Mouse (Mus musculus): ENCODE measurements at regions not wholly inside any gene's neighbourhood (a gene's known extent, or its start where the extent isn't known, plus 50 kb on each side); places are given as distances from the start of the nearest gene placed in this dataset.

GRCm38 (mm10) chr15:72101730-72102129, 1732.6 kb upstream of the Gm6569 start:
- DNase-seq (ENCODE audit: low read depth) = no peak

- DNase-seq (ENCODE audit: low read depth) = no peak
Measured at GRCm38 (mm10) chr15:72105830-72106413, 1728.4 kb upstream of the Gm6569 start.

GRCm38 (mm10) chr15:72110520-72110919, 1723.8 kb upstream of the Gm6569 start:
- DNase-seq (ENCODE audit: low read depth) = no peak

GRCm38 (mm10) chr15:72116772-72117171, 1717.6 kb upstream of the Gm6569 start:
- DNase-seq (ENCODE audit: low read depth) = no peak

- DNase-seq (ENCODE audit: low read depth) = no peak
Measured at GRCm38 (mm10) chr15:72134226-72134625, 1700.1 kb upstream of the Gm6569 start.

GRCm38 (mm10) chr15:72135992-72136617, 1698.3 kb upstream of the Gm6569 start:
- no peak for DNase-seq (ENCODE audit: low read depth)

- DNase-seq (ENCODE audit: low read depth) = no peak
Measured at GRCm38 (mm10) chr15:72140122-72140521, 1694.2 kb upstream of the Gm6569 start.

GRCm38 (mm10) chr15:72150581-72150980, 1683.8 kb upstream of the Gm6569 start:
- DNase-seq (ENCODE audit: low read depth) = no peak

- DNase-seq (ENCODE audit: low read depth) = no peak
Measured at GRCm38 (mm10) chr15:72158505-72158904, 1675.9 kb upstream of the Gm6569 start.

- no peak for DNase-seq (ENCODE audit: low read depth)
Measured at GRCm38 (mm10) chr15:72200861-72201260, 1633.5 kb upstream of the Gm6569 start.

- DNase-seq (ENCODE audit: low read depth) = no peak
Measured at GRCm38 (mm10) chr15:72201791-72202190, 1632.6 kb upstream of the Gm6569 start.

- no peak for DNase-seq (ENCODE audit: low read depth)
Measured at GRCm38 (mm10) chr15:72205240-72205799, 1629.0 kb upstream of the Gm6569 start.

GRCm38 (mm10) chr15:72205950-72206349, 1628.4 kb upstream of the Gm6569 start:
- DNase-seq (ENCODE audit: low read depth) = peak; percentile 19

GRCm38 (mm10) chr15:72207589-72207988, 1626.8 kb upstream of the Gm6569 start:
- no peak for DNase-seq (ENCODE audit: low read depth)

- DNase-seq (ENCODE audit: low read depth) = no peak
Measured at GRCm38 (mm10) chr15:72208076-72208475, 1626.3 kb upstream of the Gm6569 start.

- no peak for DNase-seq (ENCODE audit: low read depth)
Measured at GRCm38 (mm10) chr15:72208973-72209372, 1625.4 kb upstream of the Gm6569 start.

- no peak for DNase-seq (ENCODE audit: low read depth)
Measured at GRCm38 (mm10) chr15:72217731-72218130, 1616.6 kb upstream of the Gm6569 start.

- no peak for DNase-seq (ENCODE audit: low read depth)
Measured at GRCm38 (mm10) chr15:72219985-72220384, 1614.4 kb upstream of the Gm6569 start.

- no peak for DNase-seq (ENCODE audit: low read depth)
Measured at GRCm38 (mm10) chr15:72220786-72221185, 1613.6 kb upstream of the Gm6569 start.

- no peak for DNase-seq (ENCODE audit: low read depth)
Measured at GRCm38 (mm10) chr15:72232355-72232754, 1602.0 kb upstream of the Gm6569 start.

GRCm38 (mm10) chr15:72264619-72265018, 1569.7 kb upstream of the Gm6569 start:
- no peak for DNase-seq (ENCODE audit: low read depth)

GRCm38 (mm10) chr15:72283846-72284245, 1550.5 kb upstream of the Gm6569 start:
- DNase-seq (ENCODE audit: low read depth) = no peak

- DNase-seq (ENCODE audit: low read depth) = no peak
Measured at GRCm38 (mm10) chr15:72296648-72297047, 1537.7 kb upstream of the Gm6569 start.

- DNase-seq (ENCODE audit: low read depth) = no peak
Measured at GRCm38 (mm10) chr15:72312417-72312816, 1521.9 kb upstream of the Gm6569 start.

All from induced T-regulatory cell, adult 2 months (primary cell).